Mouse (Mus musculus) left cerebral cortex, adult 2 months (tissue): Measurements from ENCODE around the gene Odf2l. TPM values are rescaled to one million over a fixed set of nuclear protein-coding genes. Genes with fewer than 3 reads are reported as not detected.
A peak's percentile ranks its signal among the peaks of the same experiment; 100 is the strongest.

ENCODE experiments used
- DNase-seq, 2 experiments: peaks; one replicate each; pipeline ENCODE4 v3.0.0; 2021 to 2022; ENCODE audit warnings: low spot score in 2 of 2, mixed read lengths in 1 of 2; ENCODE audit errors: extremely low spot score in 1 of 2
- H3K27ac ChIP-seq: fragments of 200-600 bp; 2 replicates; pipeline ENCODE4 v1.8.1; 2022
- H3K4me3 ChIP-seq: fragments of 200-600 bp; 2 replicates; pipeline ENCODE4 v1.8.1; 2022
- CTCF ChIP-seq: fragments of 200-600 bp; IDR thresholded peaks from 2 replicates; pipeline ENCODE4 v1.8.1; 2022; ENCODE audit warnings: antibody characterized with exemption, mild to moderate bottlenecking, moderate library complexity
- intact Hi-C: fragments of 180-260 bp; cut with DNase I; formaldehyde crosslinking; loops from one replicate; pipeline ENCODE4 v1.15.1; 2025
- total RNA-seq, 2 experiments: library from RNA; stranded (reverse); gene quantifications; 2 replicates each; pipeline ENCODE4 v1.2.3; 2021

The Odf2l gene
- total RNA-seq, 2 experiments from 2014 or later: 22.1 to 26.8 TPM

DNA sequence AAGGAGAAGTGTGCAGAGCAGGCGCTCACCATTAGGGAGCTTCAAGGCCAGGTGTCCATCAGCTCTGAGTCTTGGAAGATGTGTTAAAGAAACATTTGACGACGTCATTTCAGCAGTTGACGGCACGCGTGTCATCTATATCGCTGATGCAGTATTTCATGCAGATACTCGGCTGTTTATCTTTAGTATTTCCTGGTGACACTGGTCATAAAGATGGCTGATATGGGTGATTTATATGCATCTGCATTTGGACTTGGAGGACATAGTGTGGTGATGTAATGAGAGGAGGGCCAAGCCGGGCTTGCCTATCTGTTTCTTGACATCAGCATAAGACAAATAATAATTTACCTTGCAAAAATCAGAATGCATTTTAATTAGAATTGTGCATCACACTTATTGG is 28.5 kb downstream of the Odf2l start:
- Histone ChIP-seq H3K4me3 (no peak overlapping the region), H3K27ac (no peak overlapping the region)
- no peak for TF ChIP-seq CTCF
- DNase-seq: no peak
- intact Hi-C loops: no loop called here

DNA sequence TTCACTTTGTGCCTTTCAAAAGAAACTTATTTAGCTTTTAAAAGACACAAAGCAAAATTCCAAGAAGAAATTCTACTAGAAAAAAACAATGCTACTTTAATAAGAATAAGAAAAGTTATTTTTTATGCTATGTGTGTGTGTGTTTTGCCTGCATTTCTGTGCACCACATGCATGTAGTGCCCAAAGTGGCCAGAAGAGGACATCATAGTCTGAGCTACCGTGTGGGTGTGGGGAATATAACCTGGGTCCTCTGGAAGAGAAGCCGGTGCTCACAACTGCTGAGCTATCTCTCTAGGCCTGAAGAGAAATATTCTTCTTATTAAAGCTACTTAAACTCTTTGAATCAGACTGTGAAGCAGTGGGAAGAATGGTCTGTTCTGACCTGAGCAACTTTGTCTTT is 29.1 kb downstream of the Odf2l start:
- Histone ChIP-seq H3K27ac (no peak overlapping the region), H3K4me3 (no peak overlapping the region)
- TF ChIP-seq CTCF: peak; percentile 38
- intact Hi-C loops: no loop called here
- DNase-seq: no peak

DNA sequence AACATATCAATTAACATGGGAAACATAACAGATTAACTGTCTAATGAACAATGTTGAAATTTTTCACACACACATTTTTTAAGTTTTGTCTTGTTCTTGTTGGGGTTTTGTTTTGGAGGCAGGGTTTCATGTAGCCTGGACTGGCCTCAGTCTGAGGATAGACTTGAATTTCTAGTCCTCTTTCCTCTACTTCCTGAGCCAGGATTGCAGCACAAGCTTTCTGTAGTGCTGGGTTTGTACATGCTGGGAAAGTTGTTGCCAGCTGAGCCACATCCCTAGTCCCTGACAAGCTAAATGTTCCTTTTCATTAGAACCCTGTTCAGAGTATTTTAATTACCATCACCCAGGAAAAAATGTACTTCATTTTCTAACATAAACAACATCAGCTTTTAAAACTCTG is 29.6 kb downstream of the Odf2l start:
- intact Hi-C loops: no loop called here

DNA sequence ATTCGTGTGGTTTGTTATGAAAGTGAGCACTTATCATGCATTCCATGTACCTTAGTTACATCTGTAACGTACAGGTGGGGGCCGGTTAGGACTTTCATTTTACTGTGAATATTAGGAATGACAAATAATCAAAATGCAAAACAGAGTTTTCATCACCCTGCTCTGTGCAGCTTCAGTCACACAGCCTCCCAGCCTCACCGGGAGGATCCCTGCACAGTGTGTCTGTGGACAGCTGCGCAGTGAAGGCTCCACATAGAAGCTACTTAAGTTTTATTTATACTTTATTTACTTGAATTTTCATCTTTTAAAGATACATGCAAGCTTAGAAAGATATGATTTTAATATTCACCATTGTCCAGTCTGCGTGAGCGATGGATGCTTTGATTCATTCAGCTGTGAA is 32.7 kb downstream of the Odf2l start:
- no peak for TF ChIP-seq CTCF
- intact Hi-C loops: no loop called here
- DNase-seq: no peak
- Histone ChIP-seq H3K4me3 (no peak overlapping the region), H3K27ac (no peak overlapping the region)

More for the DNA sequence above, 29.6 kb downstream of the Odf2l start:
- Histone ChIP-seq H3K4me3 (no peak overlapping the region), H3K27ac (no peak overlapping the region)
- TF ChIP-seq CTCF: no peak
- DNase-seq: no peak

DNA sequence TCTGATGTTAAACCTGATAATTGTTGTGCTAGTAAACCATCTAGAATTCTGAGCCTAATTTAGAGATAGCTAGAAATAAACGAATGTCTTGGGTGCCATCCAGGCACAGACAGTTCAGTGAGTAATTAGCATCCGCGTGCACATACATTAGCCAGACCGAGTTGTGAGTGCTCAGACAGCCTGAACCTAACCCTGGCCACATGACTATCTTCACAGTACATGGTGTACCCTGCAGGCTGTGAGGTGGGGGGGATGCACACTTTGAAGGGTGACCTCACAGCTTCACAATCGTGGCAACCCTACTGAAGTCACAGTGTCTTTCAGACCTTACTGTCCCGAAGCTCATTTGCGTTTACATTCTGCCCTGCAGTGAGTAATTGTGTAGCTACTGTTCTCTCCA is 33.5 kb downstream of the Odf2l start:
- intact Hi-C loops: no loop called here
- no peak for TF ChIP-seq CTCF
- Histone ChIP-seq H3K27ac (no peak overlapping the region), H3K4me3 (no peak overlapping the region)
- DNase-seq: no peak

DNA sequence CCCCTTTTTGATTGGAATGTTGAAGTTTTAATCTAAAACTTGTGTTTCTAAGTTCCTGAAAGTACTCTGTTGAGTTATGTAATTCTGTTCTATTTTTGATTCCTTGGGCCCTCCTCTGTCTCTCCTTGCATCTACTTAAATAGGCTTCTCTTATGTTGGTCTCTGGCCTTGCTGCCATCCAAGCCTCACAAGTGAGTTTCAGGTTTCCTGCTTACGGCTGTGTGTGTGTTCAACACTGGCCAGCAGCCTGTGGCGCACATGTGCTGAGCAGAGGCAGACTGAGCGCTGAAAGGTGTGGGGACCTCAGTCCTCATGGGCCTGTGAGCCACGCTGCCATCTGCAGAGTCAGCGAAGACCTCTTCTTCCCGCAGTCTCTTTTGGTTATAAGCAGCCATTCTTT is 38.5 kb downstream of the Odf2l start:
- Histone ChIP-seq H3K4me3 (no peak overlapping the region), H3K27ac (no peak overlapping the region)
- DNase-seq: no peak
- intact Hi-C loops: no loop called here
- TF ChIP-seq CTCF: no peak

DNA sequence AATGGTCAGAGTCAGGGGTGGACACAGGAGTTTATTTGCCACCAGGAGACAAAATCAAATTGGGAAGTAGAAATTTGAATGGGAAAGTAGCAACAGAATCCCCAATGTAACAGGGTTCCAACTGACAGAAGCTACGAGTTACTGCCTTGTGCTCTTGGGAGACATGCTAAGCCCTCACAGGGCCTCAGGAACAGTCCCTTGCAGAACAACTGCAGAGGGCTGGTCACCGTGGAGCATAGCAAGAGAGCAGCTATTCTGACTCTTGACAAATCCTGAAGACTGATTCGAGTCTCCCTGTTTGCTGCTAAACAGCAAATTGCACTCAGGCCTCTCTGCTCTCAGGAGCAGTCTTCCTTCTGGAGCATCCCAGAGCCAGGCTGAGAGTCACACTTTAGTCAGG is 40.1 kb downstream of the Odf2l start:
- no peak for DNase-seq
- H3K27ac ChIP-seq: no peak overlapping the region
- TF ChIP-seq CTCF: no peak
- intact Hi-C loops: no loop called here
- H3K4me3 ChIP-seq: no peak overlapping the region

DNA sequence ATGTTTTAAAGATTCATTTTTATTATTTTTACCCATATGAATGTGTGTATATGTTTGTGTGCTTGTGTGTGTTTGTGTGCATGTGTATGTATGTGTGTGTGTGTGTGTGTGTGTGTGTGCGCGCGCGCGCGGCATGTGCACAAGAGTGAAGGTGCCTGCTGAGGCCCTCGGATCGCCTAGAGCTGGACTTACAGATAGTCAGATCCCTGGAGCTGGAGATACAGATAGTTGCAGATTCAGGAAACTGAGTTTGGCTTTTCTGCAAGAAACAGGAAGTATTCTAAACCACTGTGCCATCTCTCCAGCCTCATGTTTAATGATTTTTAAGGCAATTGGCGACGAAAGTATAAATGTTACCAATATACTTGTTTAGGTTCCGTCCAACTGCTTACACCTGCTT is 48.4 kb downstream of the Odf2l start:
- no peak overlapping the region for H3K27ac ChIP-seq
- DNase-seq: no peak
- TF ChIP-seq CTCF: no peak
- intact Hi-C loops: no loop called here
- no peak overlapping the region for H3K4me3 ChIP-seq

DNA sequence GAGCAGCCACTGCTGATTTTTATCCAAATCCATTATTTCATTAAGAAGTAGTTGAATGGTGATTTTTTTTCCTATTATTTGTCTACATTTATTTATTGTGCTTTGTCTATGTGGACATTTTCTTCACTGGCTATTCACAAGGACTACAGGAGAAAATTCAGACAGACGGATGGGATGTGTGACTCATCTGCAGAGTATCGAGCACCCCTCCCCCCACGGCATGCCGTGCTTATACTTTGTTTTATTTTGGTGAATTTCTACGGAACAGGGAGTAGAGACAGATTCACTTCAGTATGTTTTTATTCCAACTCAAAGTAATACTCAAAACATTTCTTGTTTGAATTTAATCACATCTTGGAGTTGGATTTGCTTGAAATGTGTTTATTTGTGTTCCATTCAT is 49.4 kb downstream of the Odf2l start:
- Histone ChIP-seq H3K4me3 (no peak overlapping the region), H3K27ac (no peak overlapping the region)
- no peak for DNase-seq
- no peak for TF ChIP-seq CTCF
- intact Hi-C loops: no loop called here

DNA sequence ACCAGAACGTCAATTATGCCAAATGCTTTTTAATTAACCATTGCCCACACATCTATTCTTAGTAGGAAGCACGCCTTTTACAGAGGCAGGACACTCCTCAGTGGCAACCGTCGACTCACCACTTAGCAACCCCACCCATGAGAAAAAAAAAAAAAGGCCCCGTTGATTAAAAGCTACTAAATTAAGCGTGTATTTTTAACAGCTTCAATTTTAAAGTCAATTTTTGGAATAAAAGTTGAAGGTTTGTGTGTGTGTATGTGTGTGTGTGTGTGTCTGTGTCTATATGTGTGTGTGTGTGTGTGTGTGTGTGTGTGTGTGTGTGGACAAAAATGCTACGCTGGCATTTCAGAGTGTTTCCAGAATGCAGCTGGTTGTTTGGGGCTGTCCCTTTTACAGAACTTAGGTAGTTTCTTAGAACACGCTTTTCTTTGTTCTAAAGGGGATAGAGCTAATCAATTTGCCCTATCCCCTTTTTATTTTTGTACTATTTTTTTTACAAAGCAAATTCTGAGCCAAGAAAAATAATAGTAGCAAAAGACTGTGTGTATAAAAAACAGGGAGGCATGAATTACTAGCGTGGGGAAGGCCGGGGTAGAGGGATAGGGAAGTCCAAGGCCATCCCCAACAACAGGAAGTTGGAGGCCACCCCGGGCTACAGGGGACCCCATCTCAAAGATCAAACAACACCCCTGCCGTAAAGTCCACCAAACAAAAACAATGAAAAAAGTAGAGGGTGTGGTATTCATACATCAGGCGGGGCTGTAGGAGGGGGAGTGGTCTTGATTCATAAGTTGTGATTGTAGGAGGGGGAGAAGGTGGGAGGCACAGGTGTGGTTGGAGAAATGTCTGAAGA is 50.7 kb downstream of the Odf2l start:
- intact Hi-C loops: no loop called here
- no peak for DNase-seq
- H3K4me3 ChIP-seq: no peak overlapping the region
- H3K27ac ChIP-seq: no peak overlapping the region
- no peak for TF ChIP-seq CTCF

DNA sequence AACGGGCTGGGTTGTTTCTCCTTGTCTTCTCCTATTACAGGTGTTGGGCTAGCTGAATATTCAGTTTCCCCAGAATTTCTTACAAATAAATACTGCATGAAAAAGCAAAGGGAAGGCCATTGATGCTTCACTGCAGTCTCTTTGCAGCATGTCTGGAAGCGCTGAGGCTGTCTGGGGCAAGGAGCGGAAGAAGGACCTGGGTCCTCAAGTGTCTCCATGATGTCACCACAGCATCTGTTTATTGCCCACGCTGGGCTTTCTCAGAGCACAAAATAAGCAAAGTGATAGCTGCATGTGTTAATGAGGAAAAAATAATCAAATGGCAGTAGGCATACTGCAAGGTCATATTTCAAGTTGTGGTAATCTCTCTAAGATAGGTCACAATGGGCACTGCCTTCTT is 51.6 kb downstream of the Odf2l start:
- Histone ChIP-seq H3K27ac (no peak overlapping the region), H3K4me3 (no peak overlapping the region)
- no peak for DNase-seq
- TF ChIP-seq CTCF: no peak
- intact Hi-C loops: no loop called here

DNA sequence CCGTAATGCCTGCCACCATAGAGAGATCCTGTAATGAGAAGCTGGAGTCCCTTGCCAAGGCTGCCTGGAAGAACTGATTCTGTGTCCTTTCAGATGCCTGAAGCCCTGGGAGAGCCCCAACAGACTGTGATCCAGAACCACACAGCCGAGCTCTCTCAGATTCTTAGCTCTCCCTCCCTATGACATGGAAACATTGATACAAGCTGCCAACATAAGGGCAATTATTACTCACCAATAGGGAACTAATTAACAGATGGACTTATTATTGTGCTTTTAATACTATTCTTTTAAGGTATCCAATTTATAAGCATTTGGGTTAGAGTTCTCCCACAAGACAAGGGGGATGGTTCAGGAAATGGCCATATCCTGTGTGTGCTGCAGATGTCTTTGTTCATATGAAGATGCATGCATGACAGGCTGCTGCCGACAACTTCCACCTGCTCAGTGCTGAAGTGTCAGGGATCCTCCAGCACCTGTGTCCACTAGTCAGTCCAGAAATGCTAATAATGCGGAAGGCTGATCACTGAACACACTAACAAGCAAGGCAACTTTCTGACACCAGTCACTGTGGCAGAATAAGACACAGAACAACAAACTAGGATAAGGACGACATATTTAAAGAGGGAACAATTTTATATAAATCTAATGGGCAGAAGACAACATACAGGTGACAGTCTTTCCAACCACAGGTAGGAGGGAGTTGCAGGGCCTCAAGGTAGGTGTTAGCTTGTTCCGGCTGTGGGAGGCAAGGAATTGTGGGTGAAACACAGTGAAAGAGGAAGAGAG is 52.4 kb downstream of the Odf2l start:
- Histone ChIP-seq H3K27ac (no peak overlapping the region), H3K4me3 (no peak overlapping the region)
- no peak for DNase-seq
- intact Hi-C loops: no loop called here
- TF ChIP-seq CTCF: no peak
